Mouse (Mus musculus): ENCODE measurements around the gene Exoc4. TPM values are rescaled to one million over a fixed set of nuclear protein-coding genes. Genes with fewer than 3 reads are reported as not detected.

The Exoc4 gene
- total RNA-seq, 2 experiments from 2014 or later = 49.7 TPM

DNA sequence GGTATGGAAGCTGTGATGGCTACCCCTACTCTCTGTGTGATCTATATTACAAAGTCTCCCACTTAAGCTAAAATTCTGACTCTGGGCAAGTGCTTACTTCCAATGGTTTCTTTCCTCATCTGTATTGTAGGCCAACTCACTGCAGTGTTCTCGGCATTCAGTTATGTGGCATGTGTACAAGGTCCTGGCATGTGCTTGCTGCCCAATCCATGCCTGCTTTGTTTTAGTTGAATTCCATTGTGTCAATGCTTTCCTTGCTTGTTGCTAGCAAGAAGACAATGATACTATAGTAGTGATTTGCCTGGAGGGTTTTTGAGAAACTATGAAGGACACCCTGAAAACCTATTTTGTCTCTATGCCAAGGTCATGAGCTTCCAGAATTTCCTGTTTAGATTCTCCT is 365.1 kb downstream of the Exoc4 start:
- intact Hi-C loops (cut with DNase I) = no loop called here
- DNase-seq = no peak

DNA sequence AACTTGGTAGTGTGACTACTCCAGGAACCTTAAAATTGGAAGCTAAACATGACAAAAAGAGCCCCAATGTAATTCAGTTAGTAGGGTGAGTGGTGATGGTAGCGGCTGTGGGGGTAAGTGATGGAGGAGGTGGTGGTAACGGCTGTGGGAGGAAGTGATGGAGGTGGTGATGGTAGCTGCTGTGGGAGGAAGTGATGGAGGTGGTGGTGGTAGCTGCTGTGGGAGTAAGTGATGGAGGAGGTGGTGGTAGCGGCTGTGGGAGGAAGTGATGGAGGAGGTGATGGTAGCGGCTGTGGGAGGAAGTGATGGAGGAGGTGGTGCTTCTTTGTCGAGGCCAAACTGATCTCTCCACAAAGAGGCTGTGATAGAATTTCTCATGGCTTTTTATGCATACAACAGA is 369.7 kb downstream of the Exoc4 start:
- intact Hi-C loops (cut with DNase I) = no loop called here
- no peak for DNase-seq

DNA sequence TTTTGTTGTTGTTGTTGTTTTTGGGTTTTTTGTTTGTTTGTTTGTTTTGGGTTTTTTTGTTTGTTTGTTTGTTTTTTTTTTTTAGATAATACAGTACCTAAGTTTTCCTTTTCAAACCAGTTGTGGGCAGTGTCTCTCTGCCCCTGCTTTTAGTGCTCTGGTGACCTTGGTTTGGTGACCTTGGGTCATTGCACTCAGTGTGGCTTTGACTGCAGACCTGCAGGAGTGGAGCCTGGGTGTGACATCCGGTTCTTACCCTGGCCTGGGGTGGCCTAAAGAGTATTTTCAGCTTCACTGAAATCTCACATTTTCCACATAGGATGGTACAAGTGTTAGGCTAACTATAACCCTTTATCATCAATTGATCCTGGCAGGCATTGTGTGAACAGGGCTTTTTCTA is 371.8 kb downstream of the Exoc4 start:
- no peak for DNase-seq
- intact Hi-C loops (cut with DNase I) = no loop called here

DNA sequence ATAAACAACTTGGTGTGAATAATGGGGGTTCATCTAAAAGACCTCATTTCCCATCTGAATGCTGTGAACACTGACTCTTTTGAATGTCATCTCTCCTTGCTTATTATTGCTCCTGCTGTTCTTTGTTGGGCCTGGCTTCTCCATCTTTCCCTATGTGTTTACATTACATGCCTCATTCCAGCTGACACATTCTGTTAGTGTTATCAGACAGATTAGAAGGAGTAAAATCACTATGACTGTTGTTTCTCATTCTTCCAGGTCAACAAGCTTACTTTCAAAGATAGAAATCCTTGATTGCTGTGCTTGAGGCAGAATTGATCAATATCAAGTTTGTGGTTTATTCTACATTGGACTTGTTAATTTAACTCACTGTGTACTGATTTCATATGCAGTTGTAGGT is 377.0 kb downstream of the Exoc4 start:
- DNase-seq = no peak

DNA sequence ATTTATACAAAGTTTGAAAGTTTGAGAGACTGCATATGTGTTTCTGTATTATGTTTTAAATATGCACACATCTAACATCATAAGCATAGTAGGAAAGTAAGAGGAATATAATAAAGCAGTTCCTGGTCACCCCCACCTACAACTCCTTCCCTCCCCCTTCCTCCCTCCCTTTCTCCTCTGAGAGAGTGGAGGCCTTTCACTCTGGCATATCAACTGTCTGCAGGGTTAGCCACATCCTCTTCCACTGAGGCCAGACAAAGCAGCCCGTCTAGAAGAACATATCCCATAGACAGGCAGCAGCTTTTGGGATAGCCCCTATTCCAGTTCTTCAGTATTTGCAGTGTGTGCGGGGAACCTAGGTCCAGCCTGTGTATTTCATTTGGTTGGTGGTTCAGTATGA is 382.2 kb downstream of the Exoc4 start:
- intact Hi-C loops (cut with DNase I) = no loop called here
- DNase-seq = no peak

More for the DNA sequence above, 377.0 kb downstream of the Exoc4 start:
- intact Hi-C loops (cut with DNase I) = no loop called here

DNA sequence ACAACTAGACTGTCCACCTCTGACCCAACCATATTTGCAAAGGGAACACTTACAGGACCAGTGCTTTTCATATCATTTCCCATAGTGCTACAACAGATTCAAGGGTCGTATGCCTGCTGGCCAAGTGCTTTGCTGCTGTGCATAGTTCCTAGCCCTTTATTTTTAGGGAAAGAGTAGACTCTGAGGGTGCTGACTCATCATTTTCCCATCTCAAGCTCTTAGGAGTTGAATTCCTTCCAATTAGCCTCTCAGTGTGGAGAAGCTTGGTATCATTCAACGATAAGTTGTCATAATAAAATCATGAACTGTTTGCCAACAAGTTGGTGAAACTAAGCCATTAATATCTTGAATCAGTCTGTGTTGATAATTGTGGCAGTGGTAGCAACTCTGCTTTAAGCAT is 388.3 kb downstream of the Exoc4 start:
- intact Hi-C loops (cut with DNase I) = no loop called here
- DNase-seq = no peak

DNA sequence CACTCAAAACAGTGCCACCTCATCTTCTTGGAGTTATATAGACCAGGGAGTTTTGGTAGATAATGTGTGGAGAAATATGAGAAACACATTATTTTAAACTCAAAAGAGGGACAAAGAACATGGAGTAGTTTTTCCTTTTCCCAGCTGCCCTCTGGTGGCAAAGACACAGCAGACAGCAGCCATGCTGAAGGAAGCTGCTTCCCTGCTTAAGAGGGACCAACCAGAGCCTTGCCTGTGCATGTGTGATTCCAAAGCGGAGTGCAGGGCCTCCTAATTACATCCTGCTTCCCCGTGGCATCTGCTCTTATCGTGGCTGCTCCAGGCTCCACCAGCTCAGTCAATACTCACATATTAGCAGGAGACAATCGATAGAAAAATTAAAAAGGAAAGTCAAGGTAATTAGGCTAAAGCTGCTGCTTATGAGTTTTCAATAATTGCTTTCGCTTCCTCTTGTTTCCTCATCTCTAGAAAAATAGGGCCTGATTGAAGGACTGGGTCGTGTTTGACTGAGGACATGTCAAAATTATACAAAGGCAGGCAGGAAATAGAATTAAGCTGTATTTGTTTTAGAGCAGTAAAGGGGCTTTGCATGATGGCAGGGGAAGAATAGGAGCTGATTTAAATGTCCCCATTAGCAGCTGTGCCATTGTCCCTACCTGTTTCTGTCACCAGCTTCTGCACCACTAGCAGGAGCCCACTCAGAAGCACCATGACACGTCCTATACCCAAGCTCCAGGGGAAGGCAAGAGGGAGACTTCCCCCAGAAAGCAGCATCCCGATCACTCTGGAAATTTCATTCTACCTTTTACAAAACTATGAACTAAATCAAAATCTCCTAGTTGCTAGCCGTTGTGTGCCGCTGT is 433.1 kb downstream of the Exoc4 start:
- intact Hi-C loops (cut with DNase I) = loop anchor here (5.0 kb wide), 1 partner anchor 245 kb away; no protein-coding TSS in a partner anchor
- DNase-seq = peak; percentile 36 to 38

DNA sequence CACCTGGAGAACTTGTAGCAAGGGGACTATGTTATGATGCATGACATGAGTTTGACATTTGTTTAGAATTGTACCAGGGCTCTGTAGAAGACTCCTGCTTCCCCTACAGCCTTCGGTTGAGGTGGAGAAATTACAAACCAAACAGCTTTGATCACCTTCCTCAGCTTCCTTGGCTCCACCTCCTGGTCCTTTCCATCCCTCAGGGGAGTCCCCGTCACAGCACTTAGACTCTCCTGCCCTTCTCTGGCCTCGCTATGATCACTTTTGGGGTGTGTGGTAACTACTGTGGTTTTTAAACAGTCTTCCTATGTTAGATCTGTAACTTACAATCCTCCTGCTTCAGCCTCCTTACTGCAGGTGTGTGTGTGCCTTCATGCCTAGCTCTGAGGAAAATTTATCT is 434.6 kb downstream of the Exoc4 start:
- intact Hi-C loops (cut with DNase I) = loop anchor here (5.0 kb wide), 1 partner anchor 244 kb away; no protein-coding TSS in a partner anchor
- DNase-seq = no peak

DNA sequence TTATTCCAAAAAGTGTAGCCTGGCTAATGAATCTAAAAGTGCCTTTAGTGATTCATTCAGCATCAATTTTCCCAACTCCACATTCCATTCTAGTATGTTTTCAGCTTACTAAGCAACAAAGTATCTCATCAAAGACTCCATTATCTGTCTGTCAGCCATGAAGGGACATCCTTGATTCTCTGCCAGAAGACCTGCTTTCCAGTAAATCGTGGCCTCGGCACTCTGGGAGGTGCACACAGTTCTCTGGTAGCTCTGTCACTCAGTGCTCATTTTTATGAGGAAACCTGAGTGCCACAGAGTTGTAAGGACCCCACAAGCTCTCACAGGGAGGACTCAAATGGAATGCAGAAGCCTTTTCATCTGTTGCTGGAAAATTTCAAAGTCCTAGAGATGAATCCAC is 436.4 kb downstream of the Exoc4 start:
- intact Hi-C loops (cut with DNase I) = no loop called here
- DNase-seq = no peak

DNA sequence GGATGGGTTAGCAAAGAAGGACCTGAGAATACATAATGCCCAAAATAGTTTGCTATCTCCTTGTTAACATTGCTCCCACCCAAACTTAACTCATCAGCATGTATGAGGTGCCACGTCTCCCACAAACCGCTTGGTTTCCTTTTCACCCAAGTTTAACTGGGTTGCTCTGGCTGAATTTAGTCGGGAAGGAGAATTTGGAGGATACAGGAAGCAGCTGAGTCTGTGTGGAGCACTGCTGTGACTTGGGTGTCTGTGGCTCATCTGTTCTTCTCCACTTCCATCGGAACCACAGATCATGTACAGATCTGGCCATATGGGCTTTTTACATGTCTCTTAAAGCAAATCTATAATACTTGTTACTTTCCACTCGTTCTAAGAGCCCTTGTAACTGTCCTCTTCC is 441.7 kb downstream of the Exoc4 start:
- intact Hi-C loops (cut with DNase I) = no loop called here

DNA sequence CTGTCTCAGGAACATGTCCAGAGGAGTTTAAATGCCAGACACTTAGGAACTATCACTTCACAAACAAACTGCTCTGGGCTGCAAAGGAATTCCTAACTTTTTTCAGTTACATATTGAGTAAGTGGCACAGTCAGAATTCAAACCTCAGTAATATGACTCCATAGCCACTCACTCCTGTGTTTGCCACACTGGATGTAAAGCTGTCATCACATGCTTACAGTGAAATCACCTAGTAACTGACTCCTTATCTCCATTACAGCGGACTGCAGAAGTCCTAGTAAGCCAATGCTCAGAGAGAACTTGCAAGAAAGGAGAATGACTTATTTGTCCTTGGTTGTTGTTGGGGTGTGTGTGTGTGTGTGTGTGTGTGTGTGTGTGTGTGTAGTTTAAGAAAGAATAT is 448.1 kb downstream of the Exoc4 start:
- no peak for DNase-seq
- intact Hi-C loops (cut with DNase I) = no loop called here

More for the DNA sequence above, 441.7 kb downstream of the Exoc4 start:
- no peak for DNase-seq

DNA sequence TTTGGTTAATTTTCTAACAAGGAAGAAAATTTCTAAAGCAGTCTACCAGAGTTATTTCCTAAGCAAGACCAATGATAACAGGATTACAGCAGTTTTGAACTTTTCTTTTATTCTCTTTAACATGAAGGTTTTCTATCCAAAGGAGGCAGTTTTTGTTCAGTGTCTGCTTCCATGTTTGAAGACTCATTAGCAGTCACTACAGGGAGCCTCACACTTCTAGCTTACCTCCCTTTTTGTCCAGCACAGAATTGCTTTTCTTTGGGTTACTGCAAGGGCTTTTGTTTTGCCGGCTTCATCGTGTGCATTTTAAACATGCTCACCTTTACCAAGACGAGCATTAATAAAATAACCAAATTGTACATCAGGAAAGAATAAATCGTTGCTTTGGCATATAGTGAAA is 460.0 kb downstream of the Exoc4 start:
- DNase-seq = no peak
- intact Hi-C loops (cut with DNase I) = no loop called here

DNA sequence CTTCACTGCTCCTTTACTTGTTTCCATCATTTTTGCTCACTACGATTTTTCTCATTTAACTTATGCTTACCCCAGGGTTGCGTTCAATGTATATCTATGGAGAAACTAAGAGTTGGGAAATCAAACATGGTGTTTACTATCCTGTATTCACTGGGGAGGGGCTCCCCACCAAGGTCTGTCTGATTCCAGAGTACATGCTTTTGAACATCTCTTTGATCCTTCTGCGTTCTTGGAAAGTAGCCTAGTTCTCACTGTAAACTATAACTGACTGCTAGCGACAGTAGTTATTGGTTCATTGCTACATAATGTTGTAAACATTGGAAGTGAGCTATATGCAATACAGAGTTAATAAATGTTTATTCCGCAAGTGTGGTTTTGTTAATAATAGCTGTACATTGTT is 460.5 kb downstream of the Exoc4 start:
- no peak for DNase-seq

DNA sequence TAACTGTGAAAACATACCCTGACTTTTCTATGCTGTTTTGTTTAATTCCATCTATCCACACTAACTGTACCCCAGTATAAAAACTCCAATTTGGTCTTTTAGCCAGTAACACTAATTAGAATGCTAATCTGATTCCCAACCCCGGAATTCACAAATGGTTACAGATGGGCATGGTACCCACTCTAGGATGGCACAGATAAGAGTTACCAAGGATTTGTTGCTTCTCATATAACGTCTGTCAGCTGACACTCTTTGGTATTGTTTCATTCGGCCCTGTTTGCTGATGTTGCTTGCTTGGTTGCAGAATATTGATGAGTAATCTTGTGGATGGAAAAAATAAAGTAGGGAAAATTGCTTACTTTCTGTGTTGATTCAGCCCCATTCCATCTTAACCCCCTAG is 462.9 kb downstream of the Exoc4 start:
- intact Hi-C loops (cut with DNase I) = no loop called here
- no peak for DNase-seq

More for the DNA sequence above, 460.5 kb downstream of the Exoc4 start:
- intact Hi-C loops (cut with DNase I) = no loop called here

DNA sequence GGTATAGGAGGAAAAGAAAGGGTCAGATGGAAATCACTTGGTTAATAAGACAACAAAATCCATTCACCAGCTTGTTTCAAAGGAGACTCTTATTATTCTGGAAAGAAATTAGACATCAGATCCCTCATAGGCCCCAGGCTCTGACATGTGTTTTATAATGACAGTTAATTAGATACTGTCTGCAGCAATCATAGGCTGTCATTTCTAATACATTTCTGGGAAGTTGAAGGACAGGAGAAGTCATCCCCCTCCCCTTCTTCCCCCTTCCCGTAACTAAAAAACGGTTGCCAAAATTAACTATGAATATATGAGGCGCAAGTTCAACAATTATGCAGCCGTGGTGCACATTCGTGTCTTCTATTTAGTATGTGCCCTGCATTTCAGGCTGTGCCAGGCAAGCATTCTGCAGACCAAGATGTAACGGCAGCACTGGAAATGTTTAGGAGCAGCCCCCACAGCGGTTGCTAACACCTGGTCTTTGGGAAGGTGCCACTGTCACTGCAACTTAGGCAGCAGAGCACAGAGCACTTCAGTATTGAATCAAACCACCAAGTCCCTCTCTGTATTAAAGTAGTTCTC is 463.7 kb downstream of the Exoc4 start:
- intact Hi-C loops (cut with DNase I) = no loop called here
- DNase-seq = no peak

DNA sequence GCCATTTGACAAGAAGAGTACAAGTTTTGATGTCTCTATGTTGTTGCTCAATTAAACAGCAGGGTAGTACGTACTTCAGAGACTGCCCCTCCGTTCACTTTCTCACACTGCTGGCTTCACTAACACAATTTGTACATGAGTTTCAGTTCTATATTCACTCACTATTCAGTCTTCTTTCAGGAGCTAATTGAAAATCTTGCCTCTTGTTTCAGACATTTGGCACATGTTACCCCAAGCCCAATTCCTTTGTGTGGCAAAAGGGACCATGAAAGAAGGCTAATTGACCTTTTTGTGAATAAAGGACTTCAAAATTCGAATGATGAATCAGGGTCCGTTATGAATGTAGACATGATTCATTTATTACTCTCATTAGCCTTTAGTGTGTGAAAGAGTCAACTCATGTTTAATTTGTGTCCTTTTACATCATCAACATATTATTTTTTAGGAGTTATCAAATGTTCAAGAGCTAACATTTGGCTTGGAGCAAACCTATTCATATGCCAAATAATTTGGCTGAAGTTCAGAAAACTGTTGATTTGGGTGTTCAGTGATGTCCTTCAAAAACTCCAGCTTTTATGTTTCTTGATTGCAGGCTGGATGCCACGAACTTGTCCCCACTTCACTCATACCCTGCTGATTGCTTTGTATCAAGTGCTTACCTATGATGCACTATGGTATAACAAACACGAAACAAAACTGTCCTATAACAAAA is 467.5 kb downstream of the Exoc4 start:
- intact Hi-C loops (cut with DNase I) = no loop called here

DNA sequence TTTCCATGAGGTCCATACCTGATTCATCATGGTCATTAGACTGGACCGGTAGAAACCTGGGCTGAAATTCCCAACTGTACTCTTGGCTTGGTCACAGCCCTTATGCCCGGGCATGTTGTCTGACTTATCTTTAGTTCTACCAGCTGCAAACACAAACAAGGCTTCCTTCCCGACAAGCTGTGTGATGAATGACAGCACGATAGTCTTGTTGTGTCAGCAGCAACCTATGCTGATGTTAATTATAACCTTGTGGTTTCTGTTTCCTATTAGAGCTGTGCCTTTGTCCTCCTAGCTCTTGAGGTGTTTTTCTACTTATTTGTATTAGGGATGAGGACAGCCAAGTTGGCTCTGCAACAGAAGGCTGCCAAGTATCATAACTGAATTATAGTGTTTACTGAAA is 472.3 kb downstream of the Exoc4 start:
- peak; percentile 2 to 9 for DNase-seq
- intact Hi-C loops (cut with DNase I) = no loop called here

More for the DNA sequence above, 467.5 kb downstream of the Exoc4 start:
- peak in 1 of 2 experiments; percentile 10 for DNase-seq

DNA sequence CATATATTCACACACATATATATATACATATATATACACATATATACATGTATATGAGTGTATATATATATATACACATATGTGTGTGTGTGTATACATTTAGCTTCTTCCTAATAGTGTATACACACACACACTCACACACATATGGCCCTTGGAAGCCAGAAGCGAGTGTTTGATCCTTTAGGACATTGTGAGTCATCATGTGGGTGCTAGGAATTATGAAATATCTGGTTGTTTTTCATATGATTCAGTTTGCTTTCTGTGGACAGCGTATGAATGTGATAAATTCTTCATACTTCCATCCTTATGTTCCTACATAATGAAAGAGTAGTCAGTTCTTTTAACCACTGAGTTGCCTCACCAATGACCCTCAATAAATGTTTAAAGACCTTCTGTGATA is 473.9 kb downstream of the Exoc4 start:
- intact Hi-C loops (cut with DNase I) = no loop called here
- no peak for DNase-seq

DNA sequence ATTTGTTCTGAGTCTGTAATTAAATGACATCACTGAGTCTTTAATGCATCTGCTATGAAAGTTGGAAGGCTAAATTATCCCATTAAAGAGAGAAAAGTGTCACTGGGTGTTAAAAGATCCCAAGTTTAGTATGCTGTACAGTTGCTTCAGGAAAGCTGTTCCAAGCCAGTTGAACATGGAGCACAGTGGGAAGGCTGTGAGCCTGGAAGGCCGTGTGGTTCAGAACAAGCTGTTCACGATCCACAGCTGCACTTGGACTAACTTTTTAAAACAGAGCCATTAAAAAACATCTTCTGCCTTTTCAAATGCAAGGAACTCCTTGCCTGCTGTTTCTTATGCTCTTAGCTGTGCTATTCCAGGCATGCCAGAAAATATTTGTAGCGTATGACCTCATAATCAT is 475.7 kb downstream of the Exoc4 start:
- intact Hi-C loops (cut with DNase I) = no loop called here
- no peak for DNase-seq

DNA sequence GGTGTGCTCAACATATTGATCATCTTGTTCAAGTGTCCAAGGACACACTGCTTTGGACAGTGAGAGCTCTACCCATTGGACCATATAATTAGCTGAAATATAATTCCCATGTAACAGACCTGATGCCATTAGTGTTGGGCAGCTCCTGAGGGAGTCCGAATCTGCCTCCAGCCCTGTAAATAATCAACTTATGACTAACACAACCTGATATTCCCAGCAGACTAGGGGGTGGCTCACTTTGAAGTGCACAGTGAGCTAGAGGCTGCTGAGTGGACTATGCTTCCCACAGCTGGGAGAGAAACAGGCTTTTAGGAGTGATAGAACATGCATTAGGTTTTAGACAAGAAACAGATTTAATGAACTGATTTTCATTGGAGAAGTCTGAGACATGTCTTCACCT is 478.4 kb downstream of the Exoc4 start:
- DNase-seq = no peak
- intact Hi-C loops (cut with DNase I) = no loop called here

DNA sequence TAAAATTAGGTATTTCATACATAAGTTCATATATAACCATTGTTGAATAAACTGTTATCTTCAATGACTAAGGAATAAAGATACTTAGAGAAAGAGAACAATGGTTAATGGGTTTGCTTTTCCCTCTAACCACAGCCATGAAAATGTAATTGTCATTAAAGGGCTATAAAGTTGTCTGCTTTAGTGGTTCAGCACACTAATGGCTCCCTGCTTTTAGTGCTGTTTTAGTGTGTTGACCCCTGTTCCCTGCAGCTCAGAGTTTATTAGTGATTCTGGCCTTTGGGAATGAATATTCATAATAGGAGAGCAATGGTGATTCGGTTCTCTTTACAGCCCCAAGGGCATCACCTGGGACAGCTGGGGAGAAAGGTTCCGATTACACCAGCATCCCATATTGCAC is 483.3 kb downstream of the Exoc4 start:
- intact Hi-C loops (cut with DNase I) = no loop called here

DNA sequence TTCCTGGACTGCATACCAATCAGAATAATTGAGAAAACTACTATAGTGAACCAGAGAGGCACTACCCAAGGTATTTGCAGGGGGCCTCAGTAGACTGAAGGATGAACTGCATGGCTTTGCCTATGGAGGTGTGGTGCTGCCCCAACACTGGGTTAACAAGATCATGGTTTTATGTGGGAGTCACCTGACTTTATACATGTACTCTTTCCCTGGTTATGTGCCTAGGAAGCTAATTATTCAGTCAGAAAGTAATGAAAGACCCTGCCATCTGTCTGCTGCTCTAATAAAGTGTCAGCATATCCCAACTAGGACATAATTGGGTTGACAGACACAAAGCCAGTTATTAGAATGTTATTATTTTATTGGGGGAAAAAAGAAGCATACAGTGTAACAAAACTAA is 484.7 kb downstream of the Exoc4 start:
- DNase-seq = no peak
- intact Hi-C loops (cut with DNase I) = no loop called here

More for the DNA sequence above, 483.3 kb downstream of the Exoc4 start:
- DNase-seq = no peak

All from heart, postnatal 10 days (tissue).